14 mouse cellular contexts compared by ENCODE assay signal in the genomic region with DNA sequence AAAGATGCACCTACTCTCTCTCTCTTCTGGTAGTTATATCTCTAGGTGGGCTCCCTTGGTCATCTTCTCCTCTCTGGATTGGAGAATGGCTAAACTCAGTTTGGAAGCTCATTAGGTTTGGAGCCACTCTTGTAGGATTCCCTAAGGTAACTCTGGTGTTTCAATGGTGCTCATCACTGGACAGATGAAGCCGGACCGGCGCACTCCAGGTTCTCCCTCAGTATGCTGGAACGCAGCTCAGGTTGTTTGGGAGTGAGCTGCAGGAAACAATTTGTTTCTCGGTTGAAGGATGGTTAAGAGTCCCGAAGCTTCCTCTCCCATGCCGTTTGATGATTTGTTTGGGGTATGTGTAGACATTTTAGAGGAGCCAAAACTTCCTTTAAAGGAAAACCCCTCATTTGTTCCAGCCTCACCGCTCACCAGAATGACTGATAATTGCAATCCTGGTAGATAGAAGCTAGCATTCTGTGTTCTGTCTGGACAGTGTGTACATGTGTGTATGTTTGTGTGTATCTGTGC.
A peak's percentile ranks its signal among the peaks of the same experiment; 100 is the strongest.
DNase-seq lines count a peak whose midpoint lies in the region; ATAC-seq and TF ChIP-seq lines count a peak whose summit lies in the region.
"Had no signal": no experiment of that assay in that cellular context is flagged by ENCODE, and none has a peak within 500 bp of the region (broad histone marks: within the 10 kb centered on the region; RNA-seq: fewer than 3 reads in every experiment).

No protein-coding gene starts in this region.

- H3K4me3 ChIP-seq in cerebellum, adult 2 months (replicated peaks; ENCODE audit: insufficient read depth, low read depth, low read length), result peak overlapping the region; percentile 67
- H3K4me3 ChIP-seq in heart, embryonic 15.5 days, result peak overlapping the region; percentile 41
- H3K4me3 ChIP-seq in midbrain, embryonic 11.5 days (ENCODE audit: low read depth, low read length), result no peak overlapping the region
- H3K4me3 ChIP-seq in midbrain, postnatal 0 days (ENCODE audit: low read depth, low read length), result no peak overlapping the region
- H3K4me3 ChIP-seq: forebrain, embryonic 13.5 days; liver, embryonic 13.5 days; midbrain, embryonic 12.5 days; neural tube, embryonic 12.5 days had no signal

- TF ChIP-seq CTCF in cerebellum, adult 2 months (IDR thresholded peaks at IDR 0.05; ENCODE audit: borderline replicate concordance, insufficient read depth, low read depth, low read length), result no peak
- TF ChIP-seq CTCF in midbrain, postnatal 0 days (IDR thresholded peaks at IDR 0.05), result no peak

- peak overlapping the region; percentile 60 for H3K4me2 ChIP-seq in heart, embryonic 15.5 days
- no peak overlapping the region for H3K4me2 ChIP-seq in midbrain, embryonic 11.5 days
- H3K4me2 ChIP-seq in midbrain, postnatal 0 days (ENCODE audit: low read depth, low read length, poor library complexity, severe bottlenecking), result no peak overlapping the region
- H3K4me2 ChIP-seq: forebrain, embryonic 13.5 days; midbrain, embryonic 12.5 days; neural tube, embryonic 12.5 days had no signal

- intact Hi-C loops in heart, postnatal 36 days (cut with DNase I), result no loop called here

- 36% methylated on average over 8 of the region's 8 CpGs for WGBS in cerebellum, adult 2 months
- WGBS in heart, embryonic 15.5 days, result 72% methylated on average over 8 of the region's 8 CpGs
- WGBS in midbrain, embryonic 11.5 days, result 95% methylated on average over 8 of the region's 8 CpGs
- 91% methylated on average over 8 of the region's 8 CpGs for WGBS in midbrain, postnatal 0 days

- no peak for TF ChIP-seq POLR2A in cerebellum, adult 2 months (IDR thresholded peaks at IDR 0.05; ENCODE audit: borderline replicate concordance, insufficient read depth, low read length)

- no peak overlapping the region for H3K9ac ChIP-seq in heart, embryonic 15.5 days
- H3K9ac ChIP-seq in midbrain, embryonic 11.5 days (ENCODE audit: low read length), result no peak overlapping the region
- H3K9ac ChIP-seq in midbrain, postnatal 0 days (replicated peaks; ENCODE audit: low read length, poor library complexity, severe bottlenecking), result no peak overlapping the region
- H3K9ac ChIP-seq: forebrain, embryonic 13.5 days; liver, embryonic 13.5 days; midbrain, embryonic 12.5 days; neural tube, embryonic 12.5 days had no signal

- H3K27me3 ChIP-seq in cerebellum, adult 2 months (ENCODE audit: control insufficient read depth, insufficient read depth, low read length), result no peaks in the 10 kb centered on the region
- no peaks in the 10 kb centered on the region for H3K27me3 ChIP-seq in heart, embryonic 15.5 days
- H3K27me3 ChIP-seq in midbrain, embryonic 11.5 days (ENCODE audit: control insufficient read depth, insufficient read depth, low read length), result no peaks in the 10 kb centered on the region
- no peaks in the 10 kb centered on the region for H3K27me3 ChIP-seq in midbrain, postnatal 0 days (ENCODE audit: insufficient read depth, low read length)
- H3K27me3 ChIP-seq: forebrain, embryonic 13.5 days; liver, embryonic 13.5 days; midbrain, embryonic 12.5 days; neural tube, embryonic 12.5 days had no signal

- ATAC-seq in heart, embryonic 15.5 days (replicated peaks; ENCODE audit: insufficient number of reproducible peaks, insufficient read depth, low FRiP score, low read depth), result no peak
- ATAC-seq in midbrain, embryonic 11.5 days (ENCODE audit: low FRiP score), result no peak
- no peak for ATAC-seq in midbrain, postnatal 0 days (ENCODE audit: low FRiP score)
- ATAC-seq: forebrain, embryonic 13.5 days; hindbrain, embryonic 16.5 days had no signal

- peak overlapping the region; percentile 80 for H3K27ac ChIP-seq in cerebellum, adult 2 months (ENCODE audit: insufficient read depth, low read length)
- H3K27ac ChIP-seq in heart, embryonic 15.5 days, result no peak overlapping the region
- H3K27ac ChIP-seq in midbrain, embryonic 11.5 days (ENCODE audit: low read depth, low read length), result no peak overlapping the region
- H3K27ac ChIP-seq in midbrain, postnatal 0 days (ENCODE audit: low read depth, low read length), result no peak overlapping the region
- H3K27ac ChIP-seq: forebrain, embryonic 13.5 days; liver, embryonic 13.5 days; midbrain, embryonic 12.5 days; neural tube, embryonic 12.5 days had no signal

- peak; percentile 39 to 41 for DNase-seq in cerebellum, adult 2 months
- no peak for DNase-seq in cerebellum, adult 11 months
- no peak for DNase-seq in heart, postnatal 36 days
- peak; percentile 64 for DNase-seq in midbrain, embryonic 11.5 days (ENCODE audit: low spot score, missing footprints)
- DNase-seq in midbrain, postnatal 0 days (ENCODE audit: low spot score), result no peak
- DNase-seq in naive thymus-derived CD4-positive, alpha-beta T cell, adult 2 months (ENCODE audit: low read depth), result peak; percentile 40
- no peak for DNase-seq in ovary, adult 18-20 months (ENCODE audit: low spot score)
- DNase-seq: layer of hippocampus, adult 9-11 months; liver, embryonic 13.5 days had no signal

- no peaks in the 10 kb centered on the region for H3K36me3 ChIP-seq in heart, embryonic 15.5 days
- no peaks in the 10 kb centered on the region for H3K36me3 ChIP-seq in midbrain, embryonic 11.5 days (ENCODE audit: control insufficient read depth, insufficient read depth, low read length)
- H3K36me3 ChIP-seq in midbrain, postnatal 0 days (ENCODE audit: insufficient read depth, low read length), result no peaks in the 10 kb centered on the region
- H3K36me3 ChIP-seq: liver, embryonic 13.5 days; midbrain, embryonic 12.5 days; neural tube, embryonic 12.5 days had no signal

- H3K9me3 ChIP-seq in heart, embryonic 15.5 days (replicated peaks), result no peaks in the 10 kb centered on the region
- H3K9me3 ChIP-seq in midbrain, embryonic 11.5 days (ENCODE audit: control insufficient read depth, low read length), result no peaks in the 10 kb centered on the region
- no peaks in the 10 kb centered on the region for H3K9me3 ChIP-seq in midbrain, postnatal 0 days (ENCODE audit: low read length)
- H3K9me3 ChIP-seq: forebrain, embryonic 13.5 days; liver, embryonic 13.5 days; midbrain, embryonic 12.5 days; neural tube, embryonic 12.5 days had no signal

- peaks cover 16% of the 10 kb centered on the region for H3K4me1 ChIP-seq in cerebellum, adult 2 months (ENCODE audit: control insufficient read depth, insufficient read depth, low read length)
- peaks cover 22% of the 10 kb centered on the region for H3K4me1 ChIP-seq in heart, embryonic 15.5 days (replicated peaks)
- no peaks in the 10 kb centered on the region for H3K4me1 ChIP-seq in midbrain, embryonic 11.5 days (ENCODE audit: control insufficient read depth, insufficient read depth, low read length)
- no peaks in the 10 kb centered on the region for H3K4me1 ChIP-seq in midbrain, postnatal 0 days (ENCODE audit: insufficient read depth, low read length)
- H3K4me1 ChIP-seq: forebrain, embryonic 13.5 days; liver, embryonic 13.5 days; midbrain, embryonic 12.5 days had no signal

Comparison
In these comparisons a context has a peak if more than half of its experiments do, and no peak if none do; other contexts are left out.
1. DNase-seq: peak in cerebellum, adult 2 months (2 of 2), midbrain, embryonic 11.5 days (single experiment) and naive thymus-derived CD4-positive, alpha-beta T cell, adult 2 months (single experiment); none in cerebellum, adult 11 months (single experiment), heart, postnatal 36 days (0 of 2), midbrain, postnatal 0 days (single experiment) and ovary, adult 18-20 months (single experiment).
2. H3K4me3 ChIP-seq: peak in cerebellum, adult 2 months (single experiment) and heart, embryonic 15.5 days (single experiment); none in midbrain, embryonic 11.5 days (single experiment) and midbrain, postnatal 0 days (single experiment).